Mouse (Mus musculus) megakaryocyte, embryonic 14.5 days (primary cell): ENCODE results near the gene Fgfr2.

Experiments used
- FLI1 ChIP-seq: IDR thresholded peaks from 2 replicates; pipeline ENCODE4 v1.6.1; 2012; ENCODE audit warnings: low read length, inconsistent platforms, mixed read lengths
- GATA1 ChIP-seq: IDR thresholded peaks from 3 replicates; pipeline ENCODE4 v1.6.1; 2012; ENCODE audit warnings: mixed read lengths, low read length, inconsistent platforms, borderline replicate concordance

DNA sequence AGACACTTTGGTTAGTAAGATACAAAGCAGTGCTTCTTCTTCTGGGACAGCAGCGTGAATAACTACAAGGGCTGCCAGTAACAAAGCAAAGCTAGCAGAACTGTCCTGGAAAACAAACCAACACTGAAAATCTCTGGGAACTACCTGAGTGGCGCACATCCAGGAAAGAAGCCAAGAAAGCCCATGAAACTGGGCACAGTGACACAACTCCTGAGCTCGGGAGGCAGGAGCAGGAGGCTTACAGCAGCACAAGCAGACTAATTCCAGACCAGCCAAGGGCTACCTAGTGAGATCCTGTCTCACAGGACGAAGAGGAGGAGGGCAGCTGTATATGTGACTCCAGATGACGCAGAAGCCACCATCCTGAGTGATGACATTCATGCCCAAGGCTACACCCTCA lies 676.3 kb downstream of the Fgfr2 start:
- TF ChIP-seq GATA1 (no peak), FLI1 (no peak)
